Mouse (Mus musculus) liver, adult 2 months (tissue): Measurements from ENCODE around the gene Kcnj5.

ENCODE experiments used
- CTCF ChIP-seq: fragments of 200-500 bp; IDR thresholded peaks from 2 replicates; pipeline ENCODE4 v1.5.1; 2011; ENCODE audit warnings: low read depth, low read length, control low read depth
- POLR2A ChIP-seq: fragments of 200-500 bp; IDR thresholded peaks from 2 replicates; pipeline ENCODE4 v1.6.1; 2011; ENCODE audit warnings: low read length, control low read depth; ENCODE audit not compliant: insufficient read depth; ENCODE audit errors: extremely low read depth

DNA sequence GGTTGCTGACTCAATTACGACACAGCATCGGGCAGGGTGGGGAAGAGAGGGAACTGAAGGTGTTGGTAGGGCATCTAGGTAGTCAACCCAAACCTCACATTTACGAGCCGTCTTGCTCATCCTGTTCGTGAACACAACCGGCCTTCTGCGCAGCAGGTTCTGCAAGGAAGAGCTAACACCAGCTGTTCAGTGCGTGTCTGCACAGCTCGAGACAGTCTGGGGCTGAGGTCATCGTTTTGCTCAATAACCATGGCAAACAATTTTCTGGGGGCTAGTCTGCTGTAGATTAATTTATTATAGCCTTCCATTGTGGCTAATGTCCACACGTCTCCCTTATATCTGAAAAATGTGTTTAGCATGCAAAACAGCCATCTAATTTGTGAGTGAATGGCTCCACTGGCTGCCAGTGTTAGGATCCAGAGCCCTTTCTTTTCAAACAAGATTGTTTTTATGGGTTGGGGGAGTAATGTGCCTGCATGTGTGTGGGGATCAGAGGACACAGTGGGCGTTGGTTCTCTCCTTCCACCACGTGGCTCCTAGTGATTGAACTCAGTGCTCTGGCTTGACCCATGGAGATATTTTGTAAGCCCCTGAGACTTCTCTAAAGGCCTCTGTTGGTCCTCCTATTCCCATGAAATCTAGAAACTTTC is 41.5 kb downstream of the Kcnj5 start:
- TF ChIP-seq POLR2A (no peak), CTCF (no peak)
